Mouse (Mus musculus): ENCODE data around the gene Nbas. TPM values are rescaled to one million over a fixed set of nuclear protein-coding genes. Genes with fewer than 3 reads are reported as not detected.
A peak's percentile ranks its signal among the peaks of the same experiment; 100 is the strongest.

The Nbas gene
- total RNA-seq, 2 experiments from 2014 or later, result 22.6 to 24.4 TPM

DNA sequence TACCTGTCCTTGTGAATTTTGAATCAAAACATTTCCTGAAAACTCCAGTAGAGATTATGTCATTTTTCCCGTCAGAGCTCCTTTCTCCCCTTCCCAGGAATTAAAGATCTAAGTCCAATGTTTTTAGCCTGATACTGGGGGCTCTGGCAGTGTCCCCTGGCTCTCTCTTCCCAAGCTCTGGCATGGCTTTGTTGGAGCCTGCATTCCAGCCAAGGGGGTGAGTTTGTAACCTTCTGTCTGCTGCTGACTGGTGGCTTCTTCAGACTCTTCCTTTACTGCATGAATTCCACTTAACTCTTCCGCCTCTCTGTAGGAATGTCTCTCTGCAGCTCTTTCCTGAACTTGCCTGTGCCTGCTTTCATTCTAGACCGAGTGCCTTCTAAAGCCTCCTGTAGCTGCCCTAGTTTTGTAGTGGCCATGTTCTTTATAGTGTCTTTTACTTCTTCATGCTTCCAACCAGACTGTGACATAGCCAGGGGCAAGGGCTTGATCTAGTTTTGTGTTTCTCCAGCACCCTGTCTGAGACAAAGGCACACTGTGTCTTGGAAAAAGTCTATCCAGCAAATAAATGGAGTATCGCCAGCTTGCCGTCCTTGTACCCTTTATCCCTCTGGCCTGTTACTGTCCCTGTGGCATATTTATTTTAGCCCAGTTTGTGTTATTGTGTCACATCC, 236.0 kb downstream of the Nbas start:
- DNase-seq, result no peak
- intact Hi-C loops (cut with DNase I), result no loop called here

DNA sequence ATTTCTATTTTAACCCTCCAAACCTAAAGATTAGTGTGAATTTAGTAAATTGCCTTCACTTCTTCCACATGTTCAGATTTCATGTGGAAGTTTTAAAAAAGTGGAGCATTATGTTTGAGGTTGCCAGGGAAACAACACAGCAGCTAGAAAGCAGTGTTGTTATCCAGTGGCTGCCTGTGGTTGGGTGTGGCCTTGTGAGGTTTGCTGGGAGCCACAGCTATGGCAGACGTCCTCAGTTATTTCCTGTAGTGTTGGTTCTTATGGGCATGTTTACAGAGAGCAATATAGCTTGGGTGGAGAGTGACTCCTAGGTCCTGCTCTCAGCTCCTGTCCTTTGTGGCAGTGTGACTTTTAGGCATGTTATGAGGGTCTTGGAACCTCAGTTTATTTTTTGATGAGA, 249.1 kb downstream of the Nbas start:
- DNase-seq, result no peak
- intact Hi-C loops (cut with DNase I), result no loop called here

DNA sequence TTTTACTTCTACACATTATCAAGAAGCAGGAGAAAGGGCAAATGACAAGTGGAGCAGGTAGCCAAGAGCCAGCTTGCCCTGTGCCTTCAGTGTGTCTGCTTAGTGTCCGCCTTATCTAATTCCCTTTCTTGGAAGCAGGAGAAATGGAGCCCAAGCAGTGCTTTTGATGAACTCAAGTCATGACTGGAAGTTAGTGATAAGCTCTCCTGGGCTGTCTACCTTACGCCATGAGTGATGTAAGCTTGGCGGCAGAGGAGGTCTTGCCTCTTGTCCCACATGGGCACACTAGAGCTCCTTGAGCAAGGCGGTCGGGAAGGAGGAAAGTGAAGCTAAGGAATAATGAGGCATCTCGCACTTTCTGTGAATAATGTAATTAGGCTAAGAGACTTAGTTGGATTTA, 250.5 kb downstream of the Nbas start:
- no peak for DNase-seq
- intact Hi-C loops (cut with DNase I), result no loop called here

DNA sequence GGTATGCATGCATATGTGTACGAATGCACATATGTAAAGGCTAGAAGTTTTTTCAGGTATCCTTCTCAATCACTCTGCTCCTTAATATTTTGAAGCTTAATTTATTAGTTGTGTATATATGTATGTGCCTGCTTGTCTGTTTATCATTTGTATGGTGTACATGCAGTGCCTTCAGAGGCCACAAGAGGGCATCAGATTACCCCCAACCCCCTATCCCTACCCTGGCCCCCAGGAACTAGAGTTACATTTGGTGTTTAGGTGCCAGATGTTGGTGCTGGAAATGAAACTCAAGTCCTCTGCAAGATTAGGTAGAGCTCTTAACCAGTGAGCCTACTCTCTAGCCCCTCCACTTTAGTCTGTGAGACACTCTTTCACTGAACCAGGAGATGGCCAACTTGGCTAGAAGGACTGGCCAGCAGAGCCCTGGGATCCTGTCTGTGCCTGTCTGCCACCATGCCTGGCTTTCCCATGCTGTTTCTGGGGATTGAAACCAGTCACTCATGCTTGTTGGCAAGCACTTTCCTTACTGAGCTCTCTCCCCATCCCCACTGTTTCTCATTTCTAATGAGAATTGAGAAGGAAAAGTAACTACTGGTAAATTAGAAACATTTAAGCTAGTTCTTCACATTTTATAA, 263.9 kb downstream of the Nbas start:
- no peak for DNase-seq
- intact Hi-C loops (cut with DNase I), result no loop called here

DNA sequence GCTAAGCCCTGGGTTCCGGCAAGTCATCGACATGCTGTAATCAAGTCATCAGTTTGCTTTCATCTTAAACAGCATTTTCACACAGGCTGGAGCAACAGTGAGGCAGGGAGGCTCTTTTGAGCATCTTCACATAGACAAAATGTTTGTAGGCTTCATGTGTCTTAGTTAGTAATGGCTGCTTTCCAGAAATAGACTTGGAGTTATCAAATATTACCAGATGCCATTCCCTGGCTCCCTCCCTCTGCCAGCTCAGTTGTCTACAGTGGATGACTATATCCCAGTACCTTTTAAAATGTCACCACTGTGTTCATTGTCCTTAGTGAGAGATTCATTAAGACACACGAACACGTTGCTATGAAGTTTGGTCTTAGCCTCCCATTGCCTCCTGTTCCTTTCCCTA, 270.2 kb downstream of the Nbas start:
- DNase-seq, result no peak
- intact Hi-C loops (cut with DNase I), result no loop called here

DNA sequence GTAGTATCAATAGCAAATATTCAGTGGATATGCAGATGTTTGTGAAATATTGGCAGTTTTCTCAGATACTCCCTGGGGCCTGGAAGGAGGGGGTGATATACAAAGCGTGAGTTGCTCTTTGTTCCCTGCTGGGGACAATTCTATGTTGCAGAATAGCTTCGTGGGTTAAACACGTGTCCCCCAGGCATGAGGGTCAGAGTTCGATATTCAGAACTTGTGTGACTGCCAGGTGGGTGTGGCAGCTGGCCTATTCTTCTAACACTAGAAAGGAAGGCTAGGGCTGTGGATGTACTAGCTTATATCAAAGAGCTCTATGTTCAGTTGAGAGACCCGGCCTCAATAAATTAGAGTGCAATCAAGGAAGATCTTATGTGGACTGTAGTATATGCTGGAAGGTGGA, 274.9 kb downstream of the Nbas start:
- intact Hi-C loops (cut with DNase I), result no loop called here
- no peak for DNase-seq

DNA sequence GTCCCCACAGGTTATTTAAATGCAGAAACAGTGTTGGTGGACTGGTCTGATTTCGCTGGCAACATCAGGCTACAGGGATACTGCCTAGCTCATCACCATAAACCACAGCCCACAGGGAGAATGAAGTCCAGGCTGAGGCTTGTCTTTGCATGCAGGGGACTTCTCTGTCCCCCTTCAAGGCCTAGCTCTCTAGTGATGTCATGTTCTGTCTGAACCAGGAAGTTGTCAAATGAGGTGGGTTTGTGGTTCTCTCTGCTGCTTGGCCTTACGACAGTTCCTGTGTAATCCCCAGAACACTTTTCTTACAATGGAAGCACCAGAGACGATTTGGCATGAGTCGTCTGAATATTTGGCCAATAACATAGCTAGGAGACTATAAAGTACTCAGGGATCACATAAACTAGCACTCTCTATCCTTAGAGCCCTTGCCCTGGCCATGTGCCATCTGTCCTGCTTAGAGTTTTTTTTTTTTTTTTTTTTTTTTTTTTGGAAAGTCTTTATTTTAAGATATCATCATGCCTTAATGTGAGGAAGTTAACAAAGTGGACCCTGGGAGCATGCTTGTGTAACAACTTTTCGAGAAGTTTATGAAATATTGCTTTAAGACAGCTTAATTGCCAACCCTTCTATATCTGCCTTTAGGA, 294.8 kb downstream of the Nbas start:
- intact Hi-C loops (cut with DNase I), result no loop called here
- DNase-seq, result no peak

DNA sequence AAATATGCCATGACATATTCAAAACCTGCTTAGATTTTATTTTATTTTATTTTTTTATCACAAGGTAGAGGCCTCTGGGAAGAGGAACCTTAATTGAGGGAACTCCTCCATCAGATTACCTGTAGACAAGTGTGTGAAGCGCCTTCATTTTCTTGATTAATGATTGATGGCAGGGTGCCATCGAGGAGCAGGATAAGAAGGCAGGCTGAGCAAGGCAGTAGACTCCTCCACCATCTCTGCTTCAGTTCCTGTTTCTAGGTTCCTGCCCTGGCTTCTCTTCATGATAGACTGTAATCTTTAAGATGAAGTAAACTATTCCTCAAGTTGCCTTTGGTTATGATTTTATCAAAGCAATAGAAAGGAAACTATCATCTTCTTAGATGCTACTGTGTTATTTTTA, 295.4 kb downstream of the Nbas start:
- intact Hi-C loops (cut with DNase I), result no loop called here
- no peak for DNase-seq

DNA sequence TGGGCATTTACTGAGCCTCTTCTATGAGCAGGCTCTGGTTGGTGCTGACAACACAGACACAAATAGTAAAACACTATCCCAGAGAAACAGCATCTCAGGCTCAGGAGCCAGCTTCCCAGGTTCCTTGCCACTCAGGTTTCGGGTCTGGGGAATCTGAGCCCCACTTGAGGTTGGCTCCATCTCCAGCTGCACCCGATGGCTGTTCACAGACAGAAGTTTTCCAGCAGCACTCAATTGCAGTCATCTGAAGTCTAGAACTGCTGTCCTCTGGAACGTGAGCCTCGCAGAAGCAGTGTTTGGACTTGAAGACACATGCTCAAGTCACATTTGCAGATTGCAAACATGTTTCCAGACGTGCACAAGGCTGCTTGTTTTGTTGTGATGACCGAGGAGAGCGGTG, 297.5 kb downstream of the Nbas start:
- DNase-seq, result no peak
- intact Hi-C loops (cut with DNase I), result no loop called here

DNA sequence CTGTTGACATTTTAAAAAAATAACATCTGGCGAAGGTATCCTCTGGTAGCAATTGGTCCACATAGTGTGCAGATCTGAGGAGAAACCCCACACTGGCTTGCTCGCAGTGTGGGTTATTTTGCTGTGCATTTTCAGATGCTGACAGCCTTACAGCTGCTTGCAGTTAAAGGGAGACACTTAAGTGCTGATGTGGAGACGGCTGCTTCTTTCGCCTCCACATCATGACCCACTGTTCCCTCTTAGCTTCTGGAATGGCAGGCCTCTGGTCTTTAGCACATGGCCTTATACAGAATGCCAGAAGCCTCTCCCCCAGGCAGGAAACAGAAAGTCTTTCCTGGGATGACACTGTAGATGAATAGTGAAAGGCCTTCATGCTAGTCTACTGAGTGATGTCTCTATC, 306.2 kb downstream of the Nbas start:
- no peak for DNase-seq
- intact Hi-C loops (cut with DNase I), result no loop called here

DNA sequence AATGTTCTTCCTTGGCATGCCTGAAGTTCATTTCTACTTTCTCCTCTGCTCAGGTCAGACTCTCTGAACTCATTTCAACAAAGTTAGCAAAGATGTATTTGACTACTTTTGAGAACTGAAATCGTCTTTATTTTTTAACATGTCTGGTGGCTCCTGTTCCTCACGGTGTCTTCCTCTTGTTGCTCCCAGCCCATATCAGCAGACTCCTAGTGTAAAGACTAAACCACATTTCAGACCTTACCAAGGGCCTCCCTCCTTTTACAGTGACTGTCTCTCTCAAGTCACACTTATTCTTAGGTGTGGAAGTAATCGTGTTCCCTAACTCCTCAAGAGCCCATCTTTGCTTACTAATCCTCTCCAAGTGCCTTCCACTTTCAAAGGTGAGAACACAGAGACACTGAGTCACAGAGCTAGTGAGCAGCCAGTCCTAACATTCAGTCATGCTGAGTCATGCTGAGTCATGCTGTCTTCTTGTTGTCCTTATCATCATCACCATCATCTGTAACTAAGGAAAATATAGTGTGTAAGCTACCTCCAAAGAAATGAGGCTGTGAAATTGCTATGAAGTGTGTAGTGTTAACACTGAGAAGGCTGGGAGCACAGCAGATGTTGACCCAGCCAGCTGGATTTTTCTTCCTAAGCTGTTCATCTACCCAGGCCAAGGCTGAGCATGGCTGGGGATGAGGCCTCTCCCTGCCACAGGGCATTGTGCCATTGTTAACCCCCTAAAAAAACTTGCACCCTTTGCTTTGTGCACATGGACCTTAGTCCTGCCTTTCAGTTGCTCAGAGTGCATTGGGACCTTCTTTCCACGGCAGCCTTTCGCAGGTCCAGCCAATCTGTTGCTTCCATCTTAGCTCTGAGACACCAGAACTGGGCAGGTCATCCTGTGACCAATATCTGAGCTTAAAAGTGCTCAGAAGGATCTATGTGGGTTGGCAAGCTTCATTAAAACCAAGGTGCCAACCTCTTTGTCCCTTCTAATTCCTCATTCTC, 307.0 kb downstream of the Nbas start:
- no peak for DNase-seq
- intact Hi-C loops (cut with DNase I), result no loop called here

DNA sequence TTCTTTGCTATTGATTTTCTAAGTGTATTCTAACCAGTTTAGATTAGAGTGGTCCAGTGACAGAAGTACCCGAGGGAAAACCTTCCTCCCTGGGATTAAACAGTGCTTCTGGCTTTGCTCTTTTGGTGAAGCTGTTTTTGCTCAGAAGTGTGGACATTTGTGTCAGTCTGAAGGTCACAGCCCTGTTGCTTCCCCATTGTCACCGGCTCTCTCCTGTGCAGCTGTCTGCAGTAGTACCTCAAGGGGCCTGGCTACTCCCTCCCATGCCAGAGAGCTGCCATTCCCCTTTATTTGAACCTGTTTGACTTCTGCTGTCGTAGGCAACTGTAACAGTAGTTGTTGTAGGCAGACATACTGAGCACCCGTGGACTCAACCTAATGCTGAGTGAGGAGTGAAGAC, 307.8 kb downstream of the Nbas start:
- intact Hi-C loops (cut with DNase I), result no loop called here

DNA sequence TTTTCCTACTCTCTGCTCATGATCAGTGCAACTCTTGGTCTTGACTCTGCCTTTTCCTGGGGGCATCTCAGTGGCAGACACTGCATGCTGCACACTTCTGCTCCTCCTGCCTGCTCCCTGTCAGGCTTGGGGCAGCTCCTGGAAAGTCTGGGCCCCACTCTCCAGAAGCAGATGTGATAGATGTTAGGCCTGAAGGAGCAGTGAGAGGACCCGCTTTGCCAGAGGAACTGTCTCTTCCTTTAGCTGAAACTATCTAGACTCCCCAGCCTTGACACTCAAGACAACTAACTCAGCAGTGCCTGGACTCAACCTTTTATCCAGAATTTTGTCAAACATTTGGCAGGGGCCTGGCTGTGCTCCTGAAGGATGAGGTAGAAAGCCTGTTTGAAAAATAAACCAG, 311.9 kb downstream of the Nbas start:
- intact Hi-C loops (cut with DNase I), result no loop called here

More for the DNA sequence above, 307.8 kb downstream of the Nbas start:
- no peak for DNase-seq

DNA sequence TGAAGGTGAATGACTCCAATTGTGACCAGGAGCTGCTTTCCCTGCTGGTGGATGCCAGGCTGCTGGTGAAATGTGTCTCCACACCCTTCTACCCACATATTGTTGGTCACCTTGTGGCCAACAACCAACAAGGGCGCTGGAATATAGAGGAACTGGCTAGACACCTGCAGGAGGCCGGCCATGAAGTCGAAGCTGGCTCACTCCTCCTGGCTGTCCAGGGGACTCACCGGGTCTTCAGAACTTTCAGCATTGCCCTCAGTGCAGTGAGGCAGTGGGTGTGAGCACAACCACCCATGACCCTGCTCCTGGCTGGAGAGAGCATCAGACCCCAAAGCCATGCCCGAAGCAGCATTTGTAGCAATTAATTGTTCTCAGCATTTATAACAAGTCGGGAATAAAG, 314.5 kb downstream of the Nbas start:
- intact Hi-C loops (cut with DNase I), result no loop called here
- no peak for DNase-seq

More for the DNA sequence above, 311.9 kb downstream of the Nbas start:
- no peak for DNase-seq

DNA sequence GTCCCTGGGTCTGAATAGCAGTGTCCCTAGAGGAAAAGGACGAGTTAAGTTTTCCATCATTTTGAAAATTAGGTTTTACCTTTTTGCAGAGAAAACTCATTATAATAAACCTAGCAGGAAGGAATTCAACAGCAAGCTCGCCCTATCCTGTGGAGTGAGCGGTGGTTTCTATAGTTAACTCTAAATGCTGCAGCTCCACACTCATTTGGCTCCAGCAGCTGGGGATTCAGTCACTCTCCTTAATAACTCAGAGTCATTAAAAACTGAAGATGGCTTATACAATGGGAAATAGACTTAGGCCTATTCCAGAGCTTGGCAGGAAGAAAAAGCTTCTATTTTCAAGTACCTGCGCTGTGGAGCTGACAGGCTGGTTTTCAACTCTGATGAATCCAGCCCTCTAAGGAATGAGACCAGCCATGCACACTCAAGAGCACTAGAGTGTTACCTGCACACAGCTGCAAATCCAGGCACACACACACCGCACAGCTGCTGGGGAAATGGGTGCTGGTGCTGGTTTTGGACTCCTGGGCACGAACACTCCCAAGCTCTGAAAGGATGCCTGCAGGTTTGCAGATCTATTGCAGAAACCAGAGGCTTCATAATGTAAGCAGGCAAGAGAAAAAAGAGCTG, 316.7 kb downstream of the Nbas start:
- no peak for DNase-seq
- intact Hi-C loops (cut with DNase I), result no loop called here

DNA sequence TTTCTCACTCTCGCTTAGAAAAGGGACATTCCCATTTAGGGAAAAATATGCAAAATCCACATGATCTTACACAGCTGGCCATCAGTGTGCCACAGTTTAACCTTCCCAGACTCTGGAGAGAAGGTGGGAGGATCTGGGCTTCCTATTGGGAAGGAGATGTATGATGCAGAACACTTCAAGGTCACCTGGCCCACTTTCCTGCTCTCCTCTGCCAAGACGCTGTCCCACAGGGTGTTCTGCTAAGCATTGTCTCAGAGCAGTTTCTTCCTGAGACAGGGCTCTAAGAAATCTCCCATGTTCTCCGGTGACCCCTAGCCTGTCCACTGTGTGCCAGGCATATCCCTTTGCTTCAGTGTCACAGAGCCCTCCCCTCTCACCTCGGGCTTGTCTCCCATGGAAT, 318.7 kb downstream of the Nbas start:
- DNase-seq, result no peak

DNA sequence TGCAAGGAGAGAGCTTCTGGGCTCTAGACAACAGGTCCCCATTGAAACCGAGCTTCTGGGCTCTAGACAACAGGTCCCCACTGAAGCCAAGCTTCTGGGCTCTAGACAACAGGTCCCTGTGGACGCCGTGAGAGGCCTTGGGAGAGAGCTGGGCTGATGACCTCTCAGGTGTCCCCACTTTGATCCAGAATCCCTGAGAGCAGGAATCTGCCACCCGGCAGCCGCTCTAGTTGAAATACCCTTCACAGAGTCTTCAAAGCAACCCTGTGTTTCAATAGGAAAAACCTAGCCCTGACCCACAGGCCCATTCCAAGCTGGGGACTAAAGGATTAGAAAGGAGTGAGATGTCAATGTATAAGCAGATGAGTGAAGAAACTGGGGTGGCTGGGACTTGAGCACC, 320.1 kb downstream of the Nbas start:
- intact Hi-C loops (cut with DNase I), result no loop called here

More for the DNA sequence above, 318.7 kb downstream of the Nbas start:
- intact Hi-C loops (cut with DNase I), result no loop called here

DNA sequence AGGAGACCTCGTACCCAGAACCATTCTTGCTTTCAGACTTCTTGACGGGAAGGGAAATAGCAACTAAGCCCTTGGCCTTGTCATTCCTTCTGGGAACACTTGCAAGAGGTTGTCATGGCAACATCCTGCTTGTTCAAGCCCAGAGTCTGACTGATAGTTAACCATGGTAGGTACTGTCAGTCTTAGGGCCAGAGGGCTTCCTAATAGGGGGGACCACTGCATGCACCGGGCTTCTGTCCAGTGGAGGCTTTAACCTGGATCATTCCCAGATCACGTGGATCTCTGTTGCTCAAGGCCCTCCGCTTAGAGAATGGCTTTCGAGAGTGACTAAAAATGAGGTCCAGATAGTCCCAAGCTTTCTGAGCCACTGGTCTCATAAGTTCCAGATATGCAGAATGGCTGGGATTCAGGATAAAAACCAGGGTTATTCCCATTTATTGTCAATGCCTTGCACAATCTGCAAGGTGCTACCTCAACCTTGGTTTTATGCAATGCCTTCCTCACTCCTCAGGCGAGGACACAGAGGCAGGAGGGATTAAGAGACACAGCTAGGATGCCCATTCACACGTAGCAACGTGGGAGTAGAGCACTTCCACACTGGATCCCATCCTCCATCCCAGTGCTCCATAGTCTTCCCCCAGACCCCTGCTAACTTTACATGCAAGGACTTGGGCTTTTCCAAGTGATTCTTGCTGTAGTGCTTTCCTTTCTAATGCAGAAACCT, 326.0 kb downstream of the Nbas start:
- peak; percentile 10 to 13 for DNase-seq
- intact Hi-C loops (cut with DNase I), result no loop called here

More for the DNA sequence above, 320.1 kb downstream of the Nbas start:
- no peak for DNase-seq

DNA sequence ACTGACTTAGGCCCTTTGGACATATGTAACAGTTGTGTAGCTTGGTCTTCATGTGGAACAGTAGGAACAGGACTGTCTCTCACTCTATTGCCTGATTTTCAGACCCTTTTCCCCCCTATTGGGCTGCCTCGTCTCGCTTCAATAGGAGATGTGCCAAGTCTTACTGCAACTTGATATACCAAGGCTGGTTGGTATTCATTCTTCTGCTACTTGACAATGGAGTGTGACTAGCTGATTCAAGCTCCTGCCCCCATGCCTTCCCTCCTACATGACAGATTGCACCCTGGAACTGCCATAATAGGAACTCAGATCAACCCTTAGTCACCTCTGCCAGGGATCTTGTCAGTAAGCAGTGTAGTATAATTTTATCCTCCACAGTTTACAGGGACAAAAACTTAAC, 328.1 kb downstream of the Nbas start:
- no peak for DNase-seq
- intact Hi-C loops (cut with DNase I), result no loop called here

DNA sequence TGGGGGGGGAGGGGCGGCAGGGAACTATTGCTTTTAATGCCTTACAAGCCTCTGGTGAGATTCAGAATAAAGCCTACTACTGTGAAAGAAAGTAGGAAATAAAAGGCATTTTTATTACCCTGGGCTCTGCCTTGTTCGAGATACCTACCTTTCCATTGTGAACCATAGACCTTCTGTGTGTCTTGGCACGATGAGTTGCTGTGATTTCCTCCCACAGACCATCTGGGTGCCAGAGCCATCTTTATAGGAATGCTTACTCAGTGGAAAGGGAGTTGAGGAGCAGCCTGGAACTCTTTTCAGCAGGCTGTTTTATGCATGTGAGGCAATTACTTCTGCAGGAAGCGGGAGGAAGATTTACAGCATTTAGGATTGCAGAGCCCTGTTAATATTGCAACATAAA, 329.6 kb downstream of the Nbas start:
- DNase-seq, result no peak
- intact Hi-C loops (cut with DNase I), result no loop called here
